Mouse (Mus musculus): ENCODE measurements around the gene Thsd7b.

- TF ChIP-seq CTCF (IDR thresholded peaks at IDR 0.05; ENCODE audit: borderline replicate concordance, insufficient read depth, low read length) (no peak), POLR2A (IDR thresholded peaks at IDR 0.05; ENCODE audit: low read depth, low read length) (no peak)
Observed at GRCm38 (mm10) chr1:129777055-129777454, 504.0 kb downstream of the Thsd7b start.

Measured in embryonic fibroblast, embryonic 13.5 days (primary cell).